Comparison of ENCODE assay signal across 8 mouse cellular contexts in the genomic region with DNA sequence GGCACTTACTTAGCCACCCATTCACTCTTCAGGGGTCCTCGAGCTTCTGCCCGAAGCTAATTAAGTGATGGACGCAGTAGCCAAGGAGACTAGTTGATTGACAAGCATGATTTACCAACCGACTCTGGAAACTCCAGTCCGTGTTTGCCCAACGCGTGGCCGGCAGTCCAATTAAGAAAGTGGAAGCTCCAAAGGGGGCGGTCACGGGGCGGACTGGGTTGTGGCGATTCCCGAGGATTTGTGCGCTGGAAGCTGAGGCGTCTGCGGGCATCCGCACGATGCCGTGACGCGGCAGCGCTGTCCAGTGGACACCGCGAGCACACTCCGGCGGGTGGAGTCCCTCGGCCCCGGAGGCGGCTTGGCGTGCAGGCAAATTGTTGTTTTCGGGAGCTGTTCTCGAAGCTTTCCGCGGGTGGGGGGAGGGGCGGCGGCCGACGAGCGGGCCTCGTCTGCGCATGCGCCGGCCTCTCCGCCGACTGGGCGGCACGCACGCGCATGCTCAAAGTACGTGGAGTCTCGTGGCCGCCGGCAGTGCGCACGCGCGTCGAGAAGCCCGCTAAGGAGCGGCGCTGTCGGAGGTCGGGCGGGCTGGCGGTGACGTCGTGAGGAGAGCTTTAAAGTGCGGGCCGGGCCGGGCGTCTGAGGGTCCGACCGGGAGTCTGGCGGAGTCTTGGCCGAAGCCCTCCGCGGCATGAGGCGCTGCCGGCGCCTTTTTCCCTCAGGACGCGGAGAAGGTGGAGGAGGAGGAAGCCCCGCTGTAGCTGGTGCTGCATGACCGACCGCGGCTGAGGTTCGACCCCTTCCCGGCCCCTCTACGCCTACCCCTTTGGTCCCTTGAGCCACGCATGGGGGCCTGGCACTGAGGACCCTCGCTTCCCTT. TPM values are rescaled to one million over a fixed set of nuclear protein-coding genes. Genes with fewer than 3 reads are reported as not detected.
DNase-seq lines count a peak whose midpoint lies in the region; ATAC-seq and TF ChIP-seq lines count a peak whose summit lies in the region.

No protein-coding gene starts in this region.

- peak overlapping the region; percentile 99 for H3K4me3 ChIP-seq in forebrain, embryonic 10.5 days
- H3K4me3 ChIP-seq in heart, embryonic 15.5 days: peak overlapping the region; percentile 79
- peak overlapping the region; percentile 82 to 87 for H3K4me3 ChIP-seq in liver, embryonic 14.5 days (ENCODE audit: insufficient read depth in 1 of 2, low read depth in 2 of 2, low read length in 2 of 2)
- peak overlapping the region; percentile 96 for H3K4me3 ChIP-seq in neural tube, embryonic 11.5 days (ENCODE audit: low read depth, low read length)
- peak overlapping the region; percentile 95 for H3K4me3 ChIP-seq in stomach, postnatal 0 days (ENCODE audit: low read depth, low read length)

- H3K36me3 ChIP-seq in forebrain, embryonic 10.5 days (replicated peaks): peaks cover 34% of the 10 kb centered on the region
- peaks cover 6% of the 10 kb centered on the region; the same call in 1 of the 2 replicates for H3K36me3 ChIP-seq in heart, embryonic 15.5 days
- peaks cover 12% of the 10 kb centered on the region for H3K36me3 ChIP-seq in liver, embryonic 14.5 days (replicated peaks; ENCODE audit: control insufficient read depth, insufficient read depth, low read depth)
- H3K36me3 ChIP-seq in neural tube, embryonic 11.5 days (ENCODE audit: control insufficient read depth, insufficient read depth, low read length): no peaks in the 10 kb centered on the region
- H3K36me3 ChIP-seq in stomach, postnatal 0 days (ENCODE audit: control insufficient read depth, insufficient read depth, low read length): peaks cover 6% of the 10 kb centered on the region; the same call in 1 of the 2 replicates

- no peak for TF ChIP-seq EP300 in liver, embryonic 14.5 days (IDR thresholded peaks at IDR 0.05; ENCODE audit: low read depth)
- no peak for TF ChIP-seq EP300 in stomach, postnatal 0 days (optimal IDR thresholded peaks at IDR 0.05)

- ATAC-seq in heart, embryonic 15.5 days (replicated peaks; ENCODE audit: insufficient number of reproducible peaks, insufficient read depth, low FRiP score, low read depth): peak; percentile 91
- peak; percentile 86 for ATAC-seq in liver, embryonic 14.5 days (ENCODE audit: insufficient read depth)
- ATAC-seq in neural tube, embryonic 11.5 days (ENCODE audit: insufficient read depth, low FRiP score, low TSS enrichment): peak; percentile 78
- ATAC-seq in stomach, postnatal 0 days (ENCODE audit: low FRiP score, low TSS enrichment): peak; percentile 94

- peak overlapping the region; percentile 99 for H3K27ac ChIP-seq in forebrain, embryonic 10.5 days
- peak overlapping the region; percentile 98 for H3K27ac ChIP-seq in heart, embryonic 15.5 days
- peak overlapping the region; percentile 97 for H3K27ac ChIP-seq in liver, embryonic 14.5 days
- H3K27ac ChIP-seq in neural tube, embryonic 11.5 days (ENCODE audit: low read depth, low read length): peak overlapping the region; percentile 99
- peak overlapping the region; percentile 99 for H3K27ac ChIP-seq in stomach, postnatal 0 days (replicated peaks)

- peak overlapping the region; percentile 91 for H3K9ac ChIP-seq in heart, embryonic 15.5 days
- H3K9ac ChIP-seq in liver, embryonic 14.5 days (replicated peaks): peak overlapping the region; percentile 86
- peak overlapping the region; percentile 91 for H3K9ac ChIP-seq in neural tube, embryonic 11.5 days (ENCODE audit: low read length)
- peak overlapping the region; percentile 96 for H3K9ac ChIP-seq in stomach, postnatal 0 days (ENCODE audit: low read length)

- WGBS in forebrain, embryonic 10.5 days: under 1% methylated on average over 91 of the region's 91 CpGs
- WGBS in heart, embryonic 15.5 days: under 1% methylated on average over 85 of the region's 91 CpGs
- WGBS in liver, embryonic 14.5 days (ENCODE audit: insufficient replicate concordance): under 1% methylated on average over 88 of the region's 91 CpGs
- under 1% methylated on average over 91 of the region's 91 CpGs for WGBS in neural tube, embryonic 11.5 days
- under 1% methylated on average over 89 of the region's 91 CpGs for WGBS in stomach, postnatal 0 days

- peak; percentile 87 to 89 for DNase-seq in CD8-positive naive resting alpha-beta T cell, adult 2 months (ENCODE audit: low read depth in 2 of 2, low spot score in 2 of 2)
- peak; percentile 89 for DNase-seq in c-Kit-positive CD71-negative TER-119-negative erythroid progenitor cells, embryonic 14.5 days (ENCODE audit: low read depth)
- DNase-seq in forebrain, embryonic 10.5 days (ENCODE audit: extremely low spot score, low spot score): peak; percentile 95
- peak; percentile 97 to 99 for DNase-seq in kidney, postnatal 25 days
- peak; percentile 90 to 93 (median 90) for DNase-seq in liver, embryonic 14.5 days (ENCODE audit: low read depth in 3 of 3, low spot score in 3 of 3)
- peak; percentile 97 for DNase-seq in neural tube, embryonic 11.5 days (ENCODE audit: low spot score)
- peak; percentile 97 for DNase-seq in stomach, postnatal 0 days (ENCODE audit: low spot score)

- no peaks in the 10 kb centered on the region for H3K27me3 ChIP-seq in forebrain, embryonic 10.5 days (ENCODE audit: poor library complexity, severe bottlenecking)
- H3K27me3 ChIP-seq in heart, embryonic 15.5 days: no peaks in the 10 kb centered on the region
- no peaks in the 10 kb centered on the region for H3K27me3 ChIP-seq in liver, embryonic 14.5 days (ENCODE audit: control insufficient read depth, insufficient read depth, low read length)
- no peaks in the 10 kb centered on the region for H3K27me3 ChIP-seq in neural tube, embryonic 11.5 days (ENCODE audit: control insufficient read depth, insufficient read depth, low read length)
- H3K27me3 ChIP-seq in stomach, postnatal 0 days (ENCODE audit: control insufficient read depth, insufficient read depth, low read length): no peaks in the 10 kb centered on the region

- no peaks in the 10 kb centered on the region for H3K9me3 ChIP-seq in forebrain, embryonic 10.5 days
- no peaks in the 10 kb centered on the region for H3K9me3 ChIP-seq in heart, embryonic 15.5 days (replicated peaks)
- H3K9me3 ChIP-seq in liver, embryonic 14.5 days (ENCODE audit: control insufficient read depth, low read length): no peaks in the 10 kb centered on the region
- no peaks in the 10 kb centered on the region for H3K9me3 ChIP-seq in neural tube, embryonic 11.5 days (ENCODE audit: control insufficient read depth, low read length)
- no peaks in the 10 kb centered on the region for H3K9me3 ChIP-seq in stomach, postnatal 0 days (ENCODE audit: control insufficient read depth, low read length)

- H3K4me1 ChIP-seq in forebrain, embryonic 10.5 days: peaks cover 43% of the 10 kb centered on the region
- peaks cover 27% of the 10 kb centered on the region for H3K4me1 ChIP-seq in heart, embryonic 15.5 days (replicated peaks)
- peaks cover 16 to 19% of the 10 kb centered on the region in 2 experiments for H3K4me1 ChIP-seq in liver, embryonic 14.5 days (replicated peaks; ENCODE audit: control insufficient read depth in 2 of 2, insufficient read depth in 2 of 2, low read length in 1 of 2)
- H3K4me1 ChIP-seq in neural tube, embryonic 11.5 days (ENCODE audit: control insufficient read depth, insufficient read depth, low read length): peaks cover 17% of the 10 kb centered on the region
- H3K4me1 ChIP-seq in stomach, postnatal 0 days (replicated peaks; ENCODE audit: control insufficient read depth, insufficient read depth): peaks cover 8% of the 10 kb centered on the region

- 0 out of 2 replicates have a peak, but pooled peaks have one; percentile 11 for TF ChIP-seq CTCF in liver, embryonic 14.5 days (IDR thresholded peaks at IDR 0.05; ENCODE audit: low read depth)
- TF ChIP-seq CTCF in stomach, postnatal 0 days (IDR thresholded peaks at IDR 0.05; ENCODE audit: low read depth): peak; percentile 44

- H3K4me2 ChIP-seq in heart, embryonic 15.5 days: peak overlapping the region; percentile 89
- H3K4me2 ChIP-seq in liver, embryonic 14.5 days (ENCODE audit: low read depth): peak overlapping the region; percentile 96
- H3K4me2 ChIP-seq in neural tube, embryonic 11.5 days (ENCODE audit: low read depth): peak overlapping the region; percentile 76
- peak overlapping the region; percentile 93 for H3K4me2 ChIP-seq in stomach, postnatal 0 days (replicated peaks; ENCODE audit: low read depth)

RNA-seq across cellular contexts. Expression of a gene that starts 1.5 kb away (rescaled TPM):
- 32.3 and 39.9 TPM in 2 replicates for polyA plus RNA-seq in forebrain, embryonic 10.5 days (2016; fragmentation: Nextera tagmentation; extraction: Ambion mirVana)
- polyA plus RNA-seq in heart, embryonic 15.5 days (2015; fragmentation: Nextera tagmentation; extraction: Ambion mirVana): 36.8 and 39.1 TPM in 2 replicates
- polyA plus RNA-seq in liver, embryonic 14.5 days (2012; rRNA removed): 7.5 and 7.7 TPM in 2 replicates
- polyA plus RNA-seq in liver, embryonic 14.5 days (2014; fragmentation: Nextera tagmentation; extraction: Ambion mirVana): 14.2 and 15.1 TPM in 2 replicates
- polyA plus RNA-seq in neural tube, embryonic 11.5 days (2014; fragmentation: Nextera tagmentation; extraction: Ambion mirVana): 29.7 and 31.5 TPM in 2 replicates
- polyA plus RNA-seq in stomach, postnatal 0 days (2015; fragmentation: Nextera tagmentation; extraction: Ambion mirVana): 25.7 and 26.3 TPM in 2 replicates

Comparison
In these comparisons a context has a peak if more than half of its experiments do, and no peak if none do; other contexts are left out.
1. Peak in every context shown above with its lines: DNase-seq, ATAC-seq, H3K4me3 ChIP-seq and H3K27ac ChIP-seq.